12 mouse cellular contexts compared by ENCODE assay signal in genomic region chr3:90512948-90513642, GRCm38 (mm10). TPM values are rescaled to one million over a fixed set of nuclear protein-coding genes. Genes with fewer than 3 reads are reported as not detected.
DNase-seq lines count a peak whose midpoint lies in the region; ATAC-seq and TF ChIP-seq lines count a peak whose summit lies in the region.
"Had no signal": no experiment of that assay in that cellular context is flagged by ENCODE, and none has a peak within 500 bp of the region (broad histone marks: within the 10 kb centered on the region; RNA-seq: fewer than 3 reads in every experiment).

No protein-coding gene starts in this region.

- H3K27me3 ChIP-seq in kidney, adult 2 months (replicated peaks; ENCODE audit: control insufficient read depth, insufficient read depth, low read length): no peaks in the 10 kb centered on the region
- peaks cover 22% of the 10 kb centered on the region for H3K27me3 ChIP-seq in neural tube, embryonic 12.5 days (replicated peaks)
- H3K27me3 ChIP-seq in intestine, embryonic 15.5 days (replicated peaks): no peaks in the 10 kb centered on the region
- no peaks in the 10 kb centered on the region for H3K27me3 ChIP-seq in stomach, postnatal 0 days (ENCODE audit: control insufficient read depth, insufficient read depth, low read length)

- peak overlapping the region; percentile 66; the same call in 1 of the 2 replicates for H3K4me2 ChIP-seq in neural tube, embryonic 12.5 days (replicated peaks)
- H3K4me2 ChIP-seq in intestine, embryonic 15.5 days (replicated peaks): peak overlapping the region; percentile 87
- H3K4me2 ChIP-seq in stomach, postnatal 0 days (replicated peaks; ENCODE audit: low read depth): peak overlapping the region; percentile 88

- peaks cover 1% of the 10 kb centered on the region; the same call in 1 of the 2 replicates for H3K4me1 ChIP-seq in kidney, adult 2 months (ENCODE audit: control insufficient read depth, insufficient read depth, low read length)
- peaks cover 17% of the 10 kb centered on the region for H3K4me1 ChIP-seq in neural tube, embryonic 12.5 days
- H3K4me1 ChIP-seq in intestine, embryonic 15.5 days (replicated peaks): peaks cover 21% of the 10 kb centered on the region
- peaks cover 1% of the 10 kb centered on the region; the same call in 1 of the 2 replicates for H3K4me1 ChIP-seq in stomach, postnatal 0 days (replicated peaks; ENCODE audit: control insufficient read depth, insufficient read depth)

- TF ChIP-seq POLR2A in kidney, adult 2 months (IDR thresholded peaks at IDR 0.05; ENCODE audit: low read depth, low read length): no peak

- peak overlapping the region; percentile 60 for H3K4me3 ChIP-seq in kidney, adult 2 months (ENCODE audit: insufficient read depth, low read depth, low read length)
- H3K4me3 ChIP-seq in neural tube, embryonic 12.5 days: no peak overlapping the region
- peak overlapping the region; percentile 43; the same call in 1 of the 2 replicates for H3K4me3 ChIP-seq in intestine, embryonic 15.5 days (replicated peaks)
- H3K4me3 ChIP-seq in stomach, postnatal 0 days (ENCODE audit: low read depth, low read length): peak overlapping the region; percentile 48; the same call in 1 of the 2 replicates

- WGBS in kidney, adult 2 months: 54% methylated on average over 9 of the region's 9 CpGs
- WGBS in neural tube, embryonic 12.5 days: 75% methylated on average over 9 of the region's 9 CpGs
- 77% methylated on average over 9 of the region's 9 CpGs for WGBS in intestine, embryonic 15.5 days
- WGBS in stomach, postnatal 0 days: 68% methylated on average over 9 of the region's 9 CpGs

- peak; percentile 30 for DNase-seq in kidney, adult 2 months
- DNase-seq in kidney, adult 9 months: no peak
- DNase-seq in neural tube, embryonic 10.5 days (ENCODE audit: extremely low spot score, low spot score): no peak
- peak; percentile 56 for DNase-seq in stomach, postnatal 0 days (ENCODE audit: low spot score)
- no peak for DNase-seq in right cerebral cortex, postnatal 4 days
- DNase-seq in ovary, postnatal 14 days (ENCODE audit: low spot score): no peak
- DNase-seq: adrenal gland, adult 2 months; cerebellum, adult 2 months; kidney, adult 18-20 months had no signal

- no peaks in the 10 kb centered on the region for H3K36me3 ChIP-seq in kidney, adult 2 months (ENCODE audit: control insufficient read depth, insufficient read depth, low read length)
- H3K36me3 ChIP-seq in neural tube, embryonic 12.5 days: no peaks in the 10 kb centered on the region
- no peaks in the 10 kb centered on the region for H3K36me3 ChIP-seq in intestine, embryonic 15.5 days
- H3K36me3 ChIP-seq in stomach, postnatal 0 days (ENCODE audit: control insufficient read depth, insufficient read depth, low read length): no peaks in the 10 kb centered on the region; the same call in 1 of the 2 replicates

- no peak for TF ChIP-seq CTCF in kidney, adult 2 months (conservative IDR thresholded peaks at IDR 0.05; ENCODE audit: insufficient read depth, insufficient read length, low read depth, low read length)
- TF ChIP-seq CTCF in stomach, postnatal 0 days (IDR thresholded peaks at IDR 0.05; ENCODE audit: low read depth): no peak

- no peaks in the 10 kb centered on the region for H3K9me3 ChIP-seq in neural tube, embryonic 12.5 days
- no peaks in the 10 kb centered on the region for H3K9me3 ChIP-seq in intestine, embryonic 15.5 days
- H3K9me3 ChIP-seq in stomach, postnatal 0 days (ENCODE audit: control insufficient read depth, low read length): no peaks in the 10 kb centered on the region

- no peak overlapping the region for H3K9ac ChIP-seq in neural tube, embryonic 12.5 days
- peak overlapping the region; percentile 51; the same call in 1 of the 2 replicates for H3K9ac ChIP-seq in intestine, embryonic 15.5 days
- H3K9ac ChIP-seq in stomach, postnatal 0 days (ENCODE audit: low read length): peak overlapping the region; percentile 61; the same call in 1 of the 2 replicates

- H3K27ac ChIP-seq in kidney, adult 2 months (ENCODE audit: insufficient read depth, low read depth, low read length): peak overlapping the region; percentile 88
- H3K27ac ChIP-seq in neural tube, embryonic 12.5 days: no peak overlapping the region
- no peak overlapping the region for H3K27ac ChIP-seq in intestine, embryonic 15.5 days
- H3K27ac ChIP-seq in stomach, postnatal 0 days (replicated peaks): peak overlapping the region; percentile 84

- ATAC-seq in neural tube, embryonic 12.5 days (ENCODE audit: low FRiP score, low read depth): no peak
- no peak for ATAC-seq in intestine, embryonic 15.5 days
- ATAC-seq in stomach, postnatal 0 days (ENCODE audit: low FRiP score, low TSS enrichment): no peak

- no peak for TF ChIP-seq EP300 in stomach, postnatal 0 days (optimal IDR thresholded peaks at IDR 0.05)

RNA-seq across cellular contexts. Expression of gene S100a1, which starts 1.1 kb away (rescaled TPM):
- polyA plus RNA-seq in kidney, adult 2 months (2012; rRNA removed): 625 and 771 TPM in 2 replicates
- 5.0 and 7.2 TPM in 2 replicates for polyA plus RNA-seq in neural tube, embryonic 12.5 days (2016; fragmentation: Nextera tagmentation; extraction: Ambion mirVana)
- 82.3 and 109 TPM in 2 replicates for polyA plus RNA-seq in intestine, embryonic 15.5 days (2015; fragmentation: Nextera tagmentation; extraction: Ambion mirVana)
- 386 TPM in 2 replicates for polyA plus RNA-seq in stomach, postnatal 0 days (2015; fragmentation: Nextera tagmentation; extraction: Ambion mirVana)

RNA-seq across cellular contexts. Expression of gene S100a13, which starts 1.1 kb away (rescaled TPM):
- 64.7 and 65.4 TPM in 2 replicates for polyA plus RNA-seq in kidney, adult 2 months (2012; rRNA removed)
- polyA plus RNA-seq in neural tube, embryonic 12.5 days (2016; fragmentation: Nextera tagmentation; extraction: Ambion mirVana): 10.6 and 12.3 TPM in 2 replicates
- polyA plus RNA-seq in intestine, embryonic 15.5 days (2015; fragmentation: Nextera tagmentation; extraction: Ambion mirVana): 35.6 and 36.3 TPM in 2 replicates
- 66.7 and 73.6 TPM in 2 replicates for polyA plus RNA-seq in stomach, postnatal 0 days (2015; fragmentation: Nextera tagmentation; extraction: Ambion mirVana)

RNA-seq across cellular contexts. Expression of gene Chtop, which starts 3.8 kb away (rescaled TPM):
- polyA plus RNA-seq in kidney, adult 2 months (2012; rRNA removed): 26.6 and 36.6 TPM in 2 replicates
- 211 and 215 TPM in 2 replicates for polyA plus RNA-seq in neural tube, embryonic 12.5 days (2016; fragmentation: Nextera tagmentation; extraction: Ambion mirVana)
- 117 and 125 TPM in 2 replicates for polyA plus RNA-seq in intestine, embryonic 15.5 days (2015; fragmentation: Nextera tagmentation; extraction: Ambion mirVana)
- polyA plus RNA-seq in stomach, postnatal 0 days (2015; fragmentation: Nextera tagmentation; extraction: Ambion mirVana): 72.2 and 74.2 TPM in 2 replicates

RNA-seq across cellular contexts. Expression of gene S100a14, which starts 13.6 kb away (rescaled TPM):
- 0.45 and 0.61 TPM in 2 replicates for polyA plus RNA-seq in kidney, adult 2 months (2012; rRNA removed)
- not detected in 2 replicates for polyA plus RNA-seq in neural tube, embryonic 12.5 days (2016; fragmentation: Nextera tagmentation; extraction: Ambion mirVana)
- 6.3 and 8.5 TPM in 2 replicates for polyA plus RNA-seq in intestine, embryonic 15.5 days (2015; fragmentation: Nextera tagmentation; extraction: Ambion mirVana)
- 271 and 299 TPM in 2 replicates for polyA plus RNA-seq in stomach, postnatal 0 days (2015; fragmentation: Nextera tagmentation; extraction: Ambion mirVana)
- polyA plus RNA-seq: adrenal gland, adult 2 months; cerebellum, adult 2 months; erythroblast, embryonic 14.5 days had no signal

RNA-seq across cellular contexts. Expression of gene Snapin, which starts 22.3 kb away (rescaled TPM):
- polyA plus RNA-seq in kidney, adult 2 months (2012; rRNA removed): 20.7 and 25.3 TPM in 2 replicates
- 81.7 and 87.0 TPM in 2 replicates for polyA plus RNA-seq in neural tube, embryonic 12.5 days (2016; fragmentation: Nextera tagmentation; extraction: Ambion mirVana)
- polyA plus RNA-seq in intestine, embryonic 15.5 days (2015; fragmentation: Nextera tagmentation; extraction: Ambion mirVana): 69.8 and 74.0 TPM in 2 replicates
- 63.4 and 68.2 TPM in 2 replicates for polyA plus RNA-seq in stomach, postnatal 0 days (2015; fragmentation: Nextera tagmentation; extraction: Ambion mirVana)

Comparison
In these comparisons a context has a peak if more than half of its experiments do, and no peak if none do; other contexts are left out.
1. DNase-seq: peak in kidney, adult 2 months (single experiment) and stomach, postnatal 0 days (single experiment); none in kidney, adult 9 months (single experiment), neural tube, embryonic 10.5 days (single experiment), right cerebral cortex, postnatal 4 days (single experiment) and ovary, postnatal 14 days (single experiment).
2. H3K27ac ChIP-seq: peak in kidney, adult 2 months (single experiment) and stomach, postnatal 0 days (single experiment); none in neural tube, embryonic 12.5 days (single experiment) and intestine, embryonic 15.5 days (single experiment).
3. RNA of gene S100a1, which starts 1.1 kb away (polyA plus RNA-seq): 625 to 771 TPM in kidney, adult 2 months, 386 TPM in stomach, postnatal 0 days and 82.3 to 109 TPM in intestine, embryonic 15.5 days; 5.0 to 7.2 TPM in neural tube, embryonic 12.5 days; every median in the first group is over 10 times any median in the second.
4. Peak in every context shown above with its lines, with median percentiles within 50 percentile points of each other: H3K4me2 ChIP-seq.